Mouse (Mus musculus) forebrain, embryonic 12.5 days (tissue): Measurements from ENCODE around the gene Gpam. TPM values are rescaled to one million over a fixed set of nuclear protein-coding genes. Genes with fewer than 3 reads are reported as not detected.
"Not testable (repeated sequence)": the region's sequence is repeated elsewhere in the genome, so short reads cannot be mapped to it uniquely, and the experiment has no call there.

Experiments used
- ATAC-seq: fragments of 200-750 bp; cut with Nextera tagmentation; 2 replicates; pipeline ENCODE4 v1.8.0; 2017; ENCODE audit warnings: moderate TSS enrichment; ENCODE audit not compliant: low FRiP score
- H3K27ac ChIP-seq: fragments of 300-500 bp; sonication (generic); 2 replicates; pipeline ENCODE4 v1.5.1; 2016; ENCODE audit warnings: mild to moderate bottlenecking
- H3K27me3 ChIP-seq: fragments of 300-500 bp; sonication (generic); 2 replicates; pipeline ENCODE4 v1.6.1; 2016; ENCODE audit warnings: mild to moderate bottlenecking
- H3K36me3 ChIP-seq: fragments of 300-500 bp; sonication (generic); replicated peaks from 2 replicates; pipeline ENCODE4 v1.6.1; 2016; ENCODE audit warnings: mild to moderate bottlenecking
- H3K4me1 ChIP-seq: fragments of 300-500 bp; sonication (generic); 2 replicates; pipeline ENCODE4 v1.6.1; 2016
- H3K4me2 ChIP-seq: fragments of 300-500 bp; sonication (generic); 2 replicates; pipeline ENCODE4 v1.6.1; 2016; ENCODE audit warnings: mild to moderate bottlenecking, moderate library complexity
- H3K4me3 ChIP-seq: fragments of 300-500 bp; sonication (generic); replicated peaks from 2 replicates; pipeline ENCODE4 v1.5.1; 2016; ENCODE audit warnings: mild to moderate bottlenecking
- H3K9ac ChIP-seq: fragments of 300-500 bp; sonication (generic); 2 replicates; pipeline ENCODE4 v1.6.1; 2016; ENCODE audit warnings: mild to moderate bottlenecking
- H3K9me3 ChIP-seq: fragments of 300-500 bp; sonication (generic); 2 replicates; pipeline ENCODE4 v1.6.1; 2016
- WGBS: fragments of 180-500 bp; shearing (Covaris S2); methylation state at CpG from one replicate; pipeline ENCODE4 v1.1.7; 2016; 5-methylcytosine and 5-hydroxymethylcytosine counted together
- polyA plus RNA-seq: library from polyadenylated mRNA; unstranded; fragments of >200 nt; fragmentation: Nextera tagmentation; extraction: Ambion mirVana; gene quantifications from 2 replicates; pipeline ENCODE4 v1.2.1, GENCODE M21; 2016

Gene Gpam
- 21.5 and 24.4 TPM in 2 replicates for polyA plus RNA-seq

DNA sequence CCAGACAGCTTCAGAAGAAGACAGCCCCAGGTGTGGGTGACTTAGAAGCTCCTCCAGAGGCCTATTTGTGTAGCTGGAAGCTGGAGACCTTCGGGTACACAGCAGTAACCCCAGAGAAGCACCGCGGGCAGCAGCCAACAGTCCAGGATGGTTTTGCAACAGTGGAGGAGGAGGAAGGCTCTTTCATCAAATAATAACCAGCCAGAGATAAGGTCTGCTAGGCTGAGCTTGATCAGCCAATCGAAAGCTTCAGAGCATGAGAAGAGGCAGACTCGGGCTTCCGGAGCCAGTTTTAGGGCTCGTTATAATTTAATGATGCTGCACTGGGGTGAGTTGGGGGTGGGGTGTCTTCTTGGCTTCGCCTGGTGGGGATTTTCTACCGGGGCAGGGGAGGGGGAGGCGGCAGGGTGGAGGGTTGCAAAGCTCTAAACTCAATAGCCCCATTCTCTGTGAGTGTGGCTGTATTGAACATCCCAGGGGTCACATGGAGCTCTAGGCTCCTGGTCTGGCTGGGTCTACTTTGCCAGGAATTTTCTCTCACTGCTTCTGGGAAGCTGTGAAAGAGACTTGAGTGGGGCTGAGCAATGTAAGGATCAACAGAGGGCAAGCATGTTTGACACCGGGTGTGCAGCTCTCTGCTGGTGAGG, at the start of gene Gpam:
TSS of gene Gpam (minus strand) at position 167 of the 647 bp plus-strand sequence.
- peaks cover 20% of the 10 kb centered on the region for H3K4me1 ChIP-seq
- H3K9ac ChIP-seq = no peak within 1 kb of the TSS
- H3K27me3 ChIP-seq = 0 out of 2 replicates have a peak, but pooled peaks cover 4% of the 10 kb centered on the region
- H3K9me3 ChIP-seq = no peaks in the 10 kb centered on the region
- H3K36me3 ChIP-seq = no peaks in the 10 kb centered on the region
- H3K4me2 ChIP-seq = no peak within 1 kb of the TSS
- no peak for ATAC-seq
- no peak within 1 kb of the TSS for H3K4me3 ChIP-seq
- WGBS = 58% methylated on average over 11 of the region's 11 CpGs
- no peak within 1 kb of the TSS for H3K27ac ChIP-seq

DNA sequence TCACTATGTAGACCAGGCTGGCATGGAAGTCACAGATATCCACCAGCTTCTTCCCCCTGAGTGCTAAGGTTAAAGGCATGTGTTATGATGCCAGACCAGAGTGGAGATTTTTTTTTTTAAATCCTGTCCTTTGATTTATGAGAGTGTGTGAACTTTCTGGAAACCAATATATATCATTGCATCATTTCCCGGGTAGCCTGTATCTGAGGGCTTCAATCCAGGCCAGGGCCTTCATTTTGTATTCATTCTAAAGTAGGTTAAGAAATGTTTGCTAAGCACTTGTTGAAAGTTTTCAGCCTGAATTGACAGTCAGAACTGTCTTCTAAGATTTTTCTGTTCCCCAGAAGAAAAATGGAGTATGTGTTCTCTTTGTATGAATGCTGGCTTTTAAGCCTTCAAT, 44.5 kb upstream of the Gpam start:
- ATAC-seq = no peak
- WGBS = 89% methylated on average over 1 of the region's 1 CpGs
- H3K27ac ChIP-seq = no peak overlapping the region

DNA sequence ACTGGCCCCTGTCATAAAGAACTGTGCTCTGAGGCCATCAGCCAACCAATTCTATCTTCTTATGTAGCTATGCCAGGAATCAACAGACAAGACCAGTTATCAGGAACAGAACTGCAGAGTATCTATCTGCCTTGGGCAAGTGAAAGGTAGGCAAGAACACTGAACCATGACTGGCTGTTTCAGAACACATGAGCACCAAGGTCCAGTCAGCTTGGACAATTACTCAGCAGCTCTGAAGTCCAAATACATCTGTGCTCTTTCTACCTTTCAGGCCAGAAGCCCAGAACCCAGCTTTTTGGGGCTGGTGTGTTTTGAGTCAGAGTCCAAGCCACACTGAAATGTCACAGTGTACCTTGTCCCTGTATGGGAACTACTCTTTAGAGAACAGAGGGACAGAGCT, 43.4 kb upstream of the Gpam start:
- H3K4me3 ChIP-seq = no peak overlapping the region
- H3K4me2 ChIP-seq = no peak overlapping the region
- no peaks in the 10 kb centered on the region for H3K27me3 ChIP-seq
- no peaks in the 10 kb centered on the region for H3K36me3 ChIP-seq
- peaks cover 16% of the 10 kb centered on the region; the same call in 1 of the 2 replicates for H3K9me3 ChIP-seq
- no peaks in the 10 kb centered on the region; the same call in 1 of the 2 replicates for H3K4me1 ChIP-seq
- H3K9ac ChIP-seq = no peak overlapping the region
- H3K27ac ChIP-seq = no peak overlapping the region
- no peak for ATAC-seq

More for the DNA sequence above, 44.5 kb upstream of the Gpam start:
- Histone ChIP-seq H3K4me3 (no peak overlapping the region), H3K9ac (no peak overlapping the region), H3K36me3 (no peaks in the 10 kb centered on the region), H3K4me2 (no peak overlapping the region), H3K27me3 (no peaks in the 10 kb centered on the region), H3K9me3 (peaks cover 16% of the 10 kb centered on the region; the same call in 1 of the 2 replicates), H3K4me1 (no peaks in the 10 kb centered on the region; the same call in 1 of the 2 replicates)

DNA sequence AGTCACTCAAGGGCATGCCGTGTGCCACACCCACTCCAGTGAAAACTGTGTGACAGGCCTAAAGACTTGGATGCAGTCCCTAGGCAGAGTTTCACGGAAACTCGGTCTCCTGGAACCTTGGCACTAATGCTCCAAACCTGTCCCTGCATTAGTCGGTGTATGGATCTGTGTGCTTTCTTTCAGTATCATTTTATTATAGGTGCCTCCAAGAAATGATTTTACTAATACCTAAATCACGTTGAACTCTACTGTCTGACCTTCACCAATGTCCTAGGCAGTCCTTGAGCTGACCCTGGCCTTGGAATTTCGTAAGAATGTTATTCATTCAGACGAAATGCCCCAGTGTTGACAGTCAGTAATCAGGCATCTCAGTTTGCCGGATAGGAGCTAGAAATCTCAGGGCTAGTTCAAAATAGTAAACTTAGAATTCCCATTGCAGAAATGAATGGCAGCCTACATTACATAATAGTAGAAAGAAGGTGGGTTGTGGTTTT, 42.2 kb upstream of the Gpam start:
- H3K27ac ChIP-seq, H3K27me3 ChIP-seq, H3K4me2 ChIP-seq, H3K9ac ChIP-seq, H3K36me3 ChIP-seq, H3K4me3 ChIP-seq, ATAC-seq, H3K4me1 ChIP-seq: not testable (repeated sequence)
- H3K9me3 ChIP-seq = peaks cover 16% of the 10 kb centered on the region; the same call in 1 of the 2 replicates
- whole genome bisulfite sequencing = 93% methylated on average over 8 of the region's 8 CpGs

DNA sequence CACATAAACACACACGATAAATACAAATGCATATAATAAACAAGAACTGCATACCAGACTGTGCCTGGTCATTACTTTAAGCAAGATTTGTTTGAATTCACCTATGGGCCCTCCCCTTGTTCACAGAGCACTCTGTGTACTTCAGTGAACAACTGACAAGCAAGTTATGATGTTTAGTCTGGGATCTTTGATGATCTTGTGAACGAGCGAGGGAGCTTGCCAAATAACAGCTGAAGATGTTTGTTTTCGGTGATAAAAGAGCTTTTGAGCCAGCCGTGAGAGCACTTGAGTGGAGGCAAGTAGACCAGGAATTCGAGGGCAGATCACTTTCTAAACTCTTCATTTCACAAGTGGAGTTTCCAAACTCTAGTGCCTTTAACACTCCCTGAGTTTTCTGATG, 41.3 kb upstream of the Gpam start:
- Histone ChIP-seq H3K9ac (no peak overlapping the region), H3K36me3 (no peaks in the 10 kb centered on the region), H3K27me3 (no peaks in the 10 kb centered on the region), H3K4me3 (no peak overlapping the region), H3K4me2 (no peak overlapping the region), H3K4me1 (no peaks in the 10 kb centered on the region; the same call in 1 of the 2 replicates), H3K9me3 (peaks cover 16% of the 10 kb centered on the region; the same call in 1 of the 2 replicates), H3K27ac (no peak overlapping the region)
- 80% methylated on average over 6 of the region's 6 CpGs for WGBS
- no peak for ATAC-seq

DNA sequence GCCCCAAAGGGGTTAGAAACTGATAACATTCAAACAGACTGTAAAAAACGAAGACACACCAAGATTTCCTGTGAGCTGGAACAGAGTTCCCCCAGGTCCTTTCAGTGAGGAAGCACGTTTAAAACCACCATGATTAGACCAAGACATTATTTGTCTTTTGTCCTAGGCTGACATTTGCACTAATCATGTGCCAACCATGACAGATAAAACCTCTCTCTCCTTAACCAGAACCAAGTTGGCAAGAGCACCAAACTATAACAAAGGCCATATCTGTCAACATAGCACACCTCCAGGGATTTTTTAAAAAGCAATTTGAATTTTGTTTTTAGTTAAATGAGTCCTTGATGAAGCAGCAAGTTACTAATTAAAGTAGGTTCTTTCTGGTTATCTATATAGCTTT, 40.7 kb upstream of the Gpam start:
- no peak overlapping the region for H3K27ac ChIP-seq
- H3K4me2 ChIP-seq = no peak overlapping the region
- H3K36me3 ChIP-seq = no peaks in the 10 kb centered on the region
- H3K4me3 ChIP-seq = no peak overlapping the region
- no peaks in the 10 kb centered on the region; the same call in 1 of the 2 replicates for H3K4me1 ChIP-seq
- peaks cover 16% of the 10 kb centered on the region; the same call in 1 of the 2 replicates for H3K9me3 ChIP-seq
- ATAC-seq = no peak
- no peak overlapping the region for H3K9ac ChIP-seq
- 68% methylated on average over 2 of the region's 2 CpGs for WGBS
- no peaks in the 10 kb centered on the region for H3K27me3 ChIP-seq

DNA sequence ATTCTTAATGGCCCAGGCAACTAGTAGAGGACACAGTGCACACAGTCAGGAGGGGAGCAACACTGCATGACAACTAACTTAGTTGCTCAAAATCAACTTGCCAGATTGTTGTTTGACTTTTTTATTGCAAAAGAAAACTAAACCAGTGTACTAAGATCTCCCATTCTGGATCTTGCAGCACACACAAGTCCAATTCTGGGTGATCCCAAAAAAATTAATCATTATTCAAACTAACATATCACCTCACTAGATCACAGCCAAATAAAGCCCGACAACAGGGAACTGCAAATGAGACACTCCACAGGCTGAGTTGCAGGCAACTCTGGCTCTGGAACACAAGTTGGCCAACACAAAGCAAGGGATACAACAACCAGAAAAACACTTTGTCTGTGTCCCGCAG, 39.7 kb upstream of the Gpam start:
- Histone ChIP-seq H3K27me3 (no peaks in the 10 kb centered on the region), H3K4me3 (no peak overlapping the region), H3K27ac (no peak overlapping the region), H3K36me3 (no peaks in the 10 kb centered on the region), H3K4me2 (no peak overlapping the region), H3K9ac (no peak overlapping the region), H3K4me1 (no peaks in the 10 kb centered on the region; the same call in 1 of the 2 replicates), H3K9me3 (peaks cover 16% of the 10 kb centered on the region; the same call in 1 of the 2 replicates)
- WGBS = 81% methylated on average over 2 of the region's 2 CpGs
- no peak for ATAC-seq

DNA sequence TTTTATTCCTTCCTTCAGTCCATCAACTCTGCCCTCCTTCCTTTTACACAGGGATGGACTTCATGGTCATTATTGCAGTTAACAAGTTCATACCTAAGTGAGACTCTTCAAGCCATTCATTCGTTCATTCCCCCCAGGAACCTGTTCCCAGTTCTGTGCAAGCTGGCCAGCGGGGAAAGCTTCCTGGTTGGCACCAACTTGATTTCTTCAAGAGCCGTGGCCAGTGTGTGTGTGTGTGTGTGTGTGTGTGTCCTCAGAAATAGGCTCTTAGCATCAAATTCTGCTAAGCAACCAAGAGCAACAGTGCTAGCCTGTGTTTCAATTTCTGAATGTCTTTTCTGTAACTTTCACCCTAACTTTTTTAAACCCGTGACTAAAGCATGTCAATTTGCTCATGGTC, 38.9 kb upstream of the Gpam start:
- H3K9me3 ChIP-seq = peaks cover 16% of the 10 kb centered on the region; the same call in 1 of the 2 replicates
- H3K27me3 ChIP-seq = no peaks in the 10 kb centered on the region
- no peak for ATAC-seq
- 78% methylated on average over 4 of the region's 4 CpGs for WGBS
- no peak overlapping the region for H3K27ac ChIP-seq
- no peaks in the 10 kb centered on the region for H3K4me1 ChIP-seq
- H3K36me3 ChIP-seq = no peaks in the 10 kb centered on the region
- H3K9ac ChIP-seq = no peak overlapping the region
- no peak overlapping the region for H3K4me2 ChIP-seq
- H3K4me3 ChIP-seq = no peak overlapping the region

DNA sequence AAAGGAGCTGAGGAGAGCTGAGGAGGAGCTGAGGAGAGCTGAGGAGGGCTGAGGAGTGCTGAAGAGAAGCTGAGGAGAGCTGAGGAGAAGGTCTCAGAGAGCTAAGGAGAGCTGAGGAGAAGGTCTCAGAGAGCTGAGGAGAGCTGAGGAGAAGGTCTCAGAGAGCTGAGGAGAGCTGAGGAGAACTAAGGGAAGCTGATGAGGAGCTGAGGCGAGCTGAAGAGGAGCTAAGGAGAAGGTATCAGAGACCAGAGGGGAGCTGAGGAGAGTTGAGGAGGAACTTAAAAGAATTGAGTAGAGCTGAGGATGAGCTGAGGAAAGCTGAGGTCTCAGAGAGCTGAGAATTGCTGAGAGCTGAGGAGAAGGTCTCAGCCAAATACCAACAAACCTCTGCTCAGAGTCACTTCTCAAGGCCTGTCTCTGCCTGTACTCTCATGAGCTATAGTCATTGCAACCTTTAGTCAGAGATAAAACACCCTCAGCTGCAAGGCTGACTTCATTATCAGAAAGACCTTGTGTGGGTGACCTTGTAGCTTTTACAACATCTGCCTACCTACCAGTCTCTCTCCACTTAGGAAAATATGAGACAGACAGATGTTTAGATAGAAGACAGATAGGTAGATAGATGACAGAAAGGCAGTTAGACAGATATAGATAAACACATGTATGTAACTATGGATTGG, 38.3 kb upstream of the Gpam start:
- peaks cover 12% of the 10 kb centered on the region; the same call in 1 of the 2 replicates for H3K9me3 ChIP-seq
- WGBS = 73% methylated on average over 1 of the region's 1 CpGs

DNA sequence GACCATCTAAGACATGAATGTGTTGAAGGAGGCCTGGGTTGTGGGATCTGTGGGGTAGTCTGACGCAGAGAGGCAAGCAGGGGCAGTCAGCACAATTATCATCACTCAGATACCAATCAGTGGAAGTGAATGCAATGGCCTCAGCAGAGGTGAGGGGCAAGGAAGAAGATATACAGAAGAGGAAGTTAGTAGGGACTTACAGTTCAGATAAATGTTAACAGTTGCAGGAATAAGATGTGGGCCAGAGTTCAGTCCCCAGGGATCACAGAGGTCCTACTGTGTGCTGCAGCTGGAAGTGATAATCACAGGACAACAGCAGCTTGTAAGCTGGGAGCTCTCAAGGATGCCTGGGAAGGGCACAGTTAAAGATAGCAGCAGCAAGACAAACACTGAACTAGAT, 37.1 kb upstream of the Gpam start:
- WGBS = 96% methylated on average over 1 of the region's 1 CpGs
- Histone ChIP-seq H3K27me3 (no peaks in the 10 kb centered on the region), H3K36me3 (no peaks in the 10 kb centered on the region), H3K9ac (no peak overlapping the region), H3K4me3 (no peak overlapping the region), H3K4me2 (no peak overlapping the region), H3K9me3 (peaks cover 2% of the 10 kb centered on the region; the same call in 1 of the 2 replicates), H3K4me1 (no peaks in the 10 kb centered on the region), H3K27ac (no peak overlapping the region)
- no peak for ATAC-seq

More for the DNA sequence above, 38.3 kb upstream of the Gpam start:
- Histone ChIP-seq H3K4me3 (no peak overlapping the region), H3K9ac (no peak overlapping the region), H3K36me3 (no peaks in the 10 kb centered on the region), H3K27ac (no peak overlapping the region), H3K4me2 (no peak overlapping the region), H3K4me1 (no peaks in the 10 kb centered on the region), H3K27me3 (no peaks in the 10 kb centered on the region)
- ATAC-seq = no peak

DNA sequence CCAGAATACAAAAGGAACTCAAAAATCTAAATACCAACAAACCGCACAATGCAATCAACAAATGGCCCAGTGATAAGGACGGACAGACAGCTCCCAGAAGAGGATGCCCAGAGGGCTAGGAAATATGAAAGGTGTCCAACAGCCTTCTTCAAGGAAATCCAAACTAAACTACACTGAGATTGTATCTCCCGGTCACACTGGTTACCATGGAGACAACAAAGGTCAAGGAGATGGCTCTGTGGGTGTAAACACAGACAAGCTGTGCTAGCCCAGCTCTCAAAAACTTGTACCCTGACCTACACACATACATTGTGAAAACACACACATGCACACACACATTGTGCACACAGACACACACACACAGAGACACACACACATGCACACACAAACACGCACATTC, 35.2 kb upstream of the Gpam start:
- WGBS = 85% methylated on average over 4 of the region's 4 CpGs
- Histone ChIP-seq H3K9me3 (no peaks in the 10 kb centered on the region), H3K27ac (no peak overlapping the region)

DNA sequence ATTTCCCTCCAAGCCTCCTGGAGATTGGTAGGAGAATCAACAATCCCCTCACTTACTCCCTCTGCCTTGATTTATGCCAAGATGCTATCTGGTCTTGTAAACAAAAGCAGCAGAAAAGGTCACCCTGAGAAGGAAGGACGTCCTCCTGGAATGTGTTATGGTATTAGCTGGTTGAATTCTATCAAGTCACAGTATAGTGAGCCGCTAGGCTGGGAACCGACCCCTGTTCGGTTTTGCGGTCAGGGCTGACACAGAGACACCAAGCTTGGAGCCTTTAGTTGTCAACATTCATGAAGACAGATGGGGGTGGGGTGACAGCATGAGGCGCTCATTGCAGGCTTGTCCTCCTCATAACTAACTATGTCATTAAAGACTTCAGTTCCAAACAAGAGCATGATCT, 32.8 kb upstream of the Gpam start:
- Histone ChIP-seq H3K4me1 (no peaks in the 10 kb centered on the region), H3K27ac (no peak overlapping the region), H3K9ac (no peak overlapping the region), H3K27me3 (no peaks in the 10 kb centered on the region), H3K9me3 (no peaks in the 10 kb centered on the region), H3K4me2 (no peak overlapping the region), H3K4me3 (no peak overlapping the region), H3K36me3 (no peaks in the 10 kb centered on the region)
- 82% methylated on average over 6 of the region's 6 CpGs for WGBS
- ATAC-seq = no peak

More for the DNA sequence above, 35.2 kb upstream of the Gpam start:
- Histone ChIP-seq H3K4me2 (no peak overlapping the region), H3K4me3 (no peak overlapping the region), H3K4me1 (no peaks in the 10 kb centered on the region), H3K9ac (no peak overlapping the region), H3K36me3 (no peaks in the 10 kb centered on the region), H3K27me3 (no peaks in the 10 kb centered on the region)
- ATAC-seq = no peak
